Mouse (Mus musculus): ENCODE data around the gene AC129217.1.
A peak's percentile ranks its signal among the peaks of the same experiment; 100 is the strongest.

AC129217.1 gene

DNA sequence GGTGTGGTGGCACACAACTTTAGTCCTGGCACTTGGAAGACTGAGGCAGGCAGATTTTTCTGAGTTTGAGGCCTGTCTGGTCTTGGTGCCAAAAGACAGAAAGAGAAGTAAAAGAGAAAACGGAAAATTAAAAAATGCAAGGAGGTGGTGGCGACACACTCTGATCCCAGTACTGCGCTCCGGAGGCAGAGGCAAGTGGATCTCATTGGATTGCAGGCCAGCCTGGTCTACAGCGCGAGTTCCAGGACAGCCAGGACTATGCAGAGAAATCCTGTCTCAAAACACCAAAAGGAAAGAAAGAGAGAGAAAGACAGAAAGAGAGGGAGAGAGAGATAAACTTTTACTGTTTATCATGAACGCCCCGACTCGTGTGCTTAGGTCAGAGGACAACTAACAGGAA, 41.3 kb downstream of the AC129217.1 start:
- no peak for DNase-seq (ENCODE audit: low read depth, low spot score)

GRCm38 (mm10) chr19:8871267-8872186, 42.0 kb downstream of the AC129217.1 start, which contains the start of gene Ubxn1:
Ubxn1 (plus strand) TSS chr19:8871496.
- peak; percentile 96 for DNase-seq (ENCODE audit: low read depth, low spot score)

GRCm38 (mm10) chr19:8872266-8872840, 42.8 kb downstream of the AC129217.1 start:
- no peak for DNase-seq (ENCODE audit: low read depth, low spot score)

DNA sequence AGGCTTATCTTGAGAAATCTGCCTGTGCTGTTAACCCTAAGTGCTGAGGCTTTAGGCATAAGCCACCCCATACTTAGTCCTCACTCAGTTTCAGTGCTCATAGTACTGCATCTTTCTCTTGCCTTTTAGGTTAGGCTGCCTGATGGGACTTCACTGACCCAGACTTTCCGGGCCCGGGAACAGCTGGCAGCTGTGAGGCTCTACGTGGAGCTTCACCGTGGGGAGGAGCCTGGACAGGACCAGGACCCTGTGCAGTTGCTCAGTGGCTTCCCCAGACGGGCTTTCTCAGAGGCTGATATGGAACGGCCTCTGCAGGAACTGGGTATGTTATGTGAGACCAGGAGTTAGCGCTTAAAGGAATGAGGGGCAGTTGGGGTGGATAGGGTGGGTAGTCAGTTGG, 45.5 kb downstream of the AC129217.1 start:
- DNase-seq (ENCODE audit: low read depth, low spot score), result no peak

DNA sequence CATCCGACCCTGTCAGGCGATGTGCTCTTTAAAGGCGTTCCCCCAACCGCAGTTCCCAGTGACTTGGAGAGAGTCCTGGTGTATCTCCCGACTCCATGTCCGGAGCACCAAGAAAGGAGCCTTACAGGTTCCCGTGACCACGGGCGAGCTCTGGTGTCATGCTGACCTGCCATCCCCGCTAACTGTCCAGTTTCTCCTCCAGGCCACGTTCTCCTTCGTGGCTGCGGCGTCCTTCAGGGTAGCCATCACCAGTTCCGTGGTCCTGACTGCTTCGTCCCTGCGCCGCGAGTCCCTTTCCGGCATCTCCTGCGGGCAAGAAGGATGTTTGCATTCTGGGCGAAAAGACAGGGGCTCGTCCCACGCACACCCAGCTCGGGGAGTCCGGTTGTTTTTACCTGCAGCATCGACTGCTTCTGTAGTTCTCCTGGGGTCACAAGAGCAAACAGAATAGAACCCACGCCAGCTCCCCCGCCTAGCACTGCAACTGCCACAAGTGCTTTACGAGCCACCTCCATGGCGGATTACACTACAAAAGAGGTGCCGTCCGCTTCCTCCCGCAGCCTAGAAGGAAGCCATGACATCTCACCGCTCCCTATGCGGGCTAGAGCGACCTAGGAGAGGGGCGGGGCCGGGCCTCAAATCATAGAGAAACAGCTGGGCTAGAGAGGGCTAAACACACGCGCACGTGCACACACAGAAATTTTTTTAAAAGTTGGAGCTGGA, 50.9 kb downstream of the AC129217.1 start, which contains the start of gene Uqcc3:
Uqcc3 (minus strand) TSS at position 613 of the 723 bp plus-strand sequence.
- DNase-seq (ENCODE audit: low read depth, low spot score), result peak; percentile 71

DNA sequence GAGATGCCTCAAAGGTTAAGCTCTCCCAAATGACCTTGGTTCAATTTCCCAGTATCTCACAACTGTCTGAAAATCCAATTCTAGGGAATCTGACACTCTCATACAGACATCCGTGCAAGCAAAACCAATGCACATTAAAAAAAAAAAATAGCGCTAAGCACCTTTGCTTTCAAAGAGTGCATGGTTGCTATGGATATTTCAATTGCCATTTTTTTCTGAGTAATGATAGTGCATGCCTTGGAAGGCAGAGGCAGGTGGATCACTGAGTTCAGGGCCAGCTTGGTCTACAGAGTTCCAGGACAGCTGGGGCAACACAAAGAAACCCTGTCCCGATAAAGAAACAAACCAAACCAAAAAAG, 51.4 kb downstream of the AC129217.1 start:
- DNase-seq (ENCODE audit: low read depth, low spot score), result no peak

DNA sequence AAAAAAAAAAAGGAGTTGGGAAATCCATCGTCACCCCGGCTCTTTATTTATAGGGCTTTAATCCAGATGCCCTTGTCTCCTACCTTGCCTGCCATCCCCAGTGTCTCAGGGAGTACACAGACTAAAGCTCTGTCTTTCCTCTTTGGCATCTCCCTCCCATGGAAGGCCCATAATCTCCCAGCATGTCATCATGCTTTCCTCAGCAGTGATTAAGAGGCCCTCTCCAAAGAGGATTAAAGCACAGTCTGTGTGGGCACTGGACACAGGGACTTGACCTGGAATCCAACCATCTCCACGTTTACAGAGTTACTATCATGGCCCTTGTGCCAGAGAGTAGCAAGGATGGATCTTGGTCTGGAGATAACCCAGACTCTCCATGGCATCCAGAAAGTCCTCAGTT, 54.0 kb downstream of the AC129217.1 start, which contains the start of the genes Lbhd1 and Gm49403:
Lbhd1 (plus strand) TSS at position 117 of the 400 bp plus-strand sequence.
Gm49403 (plus strand) TSS at position 315 of the 400 bp plus-strand sequence.
- no peak for DNase-seq (ENCODE audit: low read depth, low spot score)

- no peak for DNase-seq (ENCODE audit: low read depth, low spot score)
Observed at GRCm38 (mm10) chr19:8886916-8887584, 57.5 kb downstream of the AC129217.1 start.

DNA sequence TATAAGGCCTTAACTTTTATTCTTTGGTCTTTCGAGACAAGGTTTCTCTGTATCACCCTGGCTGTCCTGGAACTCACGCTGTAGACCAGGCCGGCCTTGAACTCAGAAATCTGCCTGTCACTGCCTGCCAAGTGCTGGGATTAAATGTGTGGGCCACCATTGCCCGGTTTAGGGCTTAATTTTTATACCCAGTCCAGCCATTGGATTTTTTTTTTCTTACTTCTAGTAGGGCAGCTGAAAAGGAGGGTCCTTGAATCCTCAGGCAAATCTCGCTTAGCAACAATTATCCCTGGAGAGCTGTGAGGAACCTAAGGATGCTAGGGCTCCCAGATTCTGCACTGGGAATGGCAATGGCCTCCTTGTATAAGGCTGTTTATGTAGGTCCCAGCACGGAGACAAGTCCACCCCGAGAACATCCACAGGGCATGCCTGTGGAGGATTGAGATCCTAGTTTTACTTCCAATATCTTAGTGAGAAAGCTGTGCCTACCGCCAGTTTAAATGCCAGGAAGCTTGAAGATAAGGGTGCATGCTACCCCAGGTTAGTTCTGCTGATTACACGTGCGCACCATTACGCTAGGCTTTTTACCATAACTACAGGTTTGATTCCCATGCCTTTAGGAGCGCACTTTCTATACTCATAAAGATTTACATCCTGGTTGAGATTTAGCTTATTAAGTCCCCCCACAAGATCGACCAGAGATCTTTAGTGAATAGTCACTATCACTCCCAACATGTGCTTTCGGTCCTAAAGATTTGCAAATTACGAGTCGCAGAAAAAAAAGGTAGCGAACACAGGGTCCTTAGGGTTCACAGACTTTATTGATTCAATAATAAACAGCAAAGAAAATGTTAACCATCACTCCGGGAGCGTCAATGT, 58.3 kb downstream of the AC129217.1 start:
- DNase-seq (ENCODE audit: low read depth, low spot score), result no peak

- DNase-seq (ENCODE audit: low read depth, low spot score), result peak; percentile 94
Observed at GRCm38 (mm10) chr19:8888511-8889385, 59.2 kb downstream of the AC129217.1 start, which contains the start of the genes 1810009A15Rik and Gm49416. 1810009A15Rik (plus strand) TSS chr19:8888853. Gm49416 (plus strand) TSS chr19:8888926.
